Mouse (Mus musculus) c-Kit-positive CD71-negative TER-119-negative erythroid progenitor cells, embryonic 14.5 days (primary cell): ENCODE results near the gene Mrpl23.

Experiments used
- DNase-seq: peaks from one replicate; pipeline ENCODE4 v3.0.0-alpha.2; 2013; ENCODE audit warnings: low read depth

The Mrpl23 gene

DNA sequence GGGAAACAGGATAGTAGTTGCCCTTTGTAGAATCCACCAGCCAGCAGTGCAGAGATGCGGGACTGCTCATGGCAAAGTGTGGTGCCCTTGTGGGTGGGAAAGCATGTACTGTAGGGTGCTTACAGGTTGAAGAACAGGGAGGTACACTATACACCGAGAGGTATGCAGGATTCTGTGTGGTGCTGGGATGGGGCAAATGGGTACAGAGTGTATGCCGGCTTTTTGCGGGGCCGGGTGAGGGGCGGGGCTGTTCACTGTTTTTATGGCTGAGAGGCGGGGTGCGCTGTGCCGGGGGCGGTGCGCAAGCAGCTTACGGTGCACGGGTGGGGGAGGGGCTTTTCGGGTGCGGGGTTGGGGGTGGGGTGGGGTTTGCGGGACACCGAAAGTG, at the start of gene Mrpl23:
Gene Mrpl23, plus strand, starts transcription at position 16 of the 388 bp plus-strand sequence.
- no peak for DNase-seq

DNA sequence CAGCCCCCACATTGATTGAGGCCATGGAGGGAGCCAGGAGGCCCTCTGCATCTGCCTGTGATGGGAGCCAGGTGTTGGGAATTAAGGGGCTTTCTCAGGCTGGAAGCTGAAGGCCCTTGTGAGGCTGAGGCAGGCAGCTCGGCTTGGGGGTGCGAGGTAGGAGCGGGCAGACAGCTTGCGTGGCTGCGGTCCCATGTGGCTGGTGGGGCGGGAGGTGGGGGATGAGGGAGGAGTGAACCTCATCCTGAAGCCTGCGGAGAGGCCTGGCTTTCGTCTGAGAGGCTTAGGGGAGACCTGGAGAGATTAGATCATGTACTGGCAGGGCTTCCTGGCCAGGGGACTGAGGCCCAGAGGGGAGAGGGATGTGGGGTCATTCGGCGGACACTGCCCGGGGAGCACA, 49.4 kb upstream of the Mrpl23 start:
- no peak for DNase-seq

DNA sequence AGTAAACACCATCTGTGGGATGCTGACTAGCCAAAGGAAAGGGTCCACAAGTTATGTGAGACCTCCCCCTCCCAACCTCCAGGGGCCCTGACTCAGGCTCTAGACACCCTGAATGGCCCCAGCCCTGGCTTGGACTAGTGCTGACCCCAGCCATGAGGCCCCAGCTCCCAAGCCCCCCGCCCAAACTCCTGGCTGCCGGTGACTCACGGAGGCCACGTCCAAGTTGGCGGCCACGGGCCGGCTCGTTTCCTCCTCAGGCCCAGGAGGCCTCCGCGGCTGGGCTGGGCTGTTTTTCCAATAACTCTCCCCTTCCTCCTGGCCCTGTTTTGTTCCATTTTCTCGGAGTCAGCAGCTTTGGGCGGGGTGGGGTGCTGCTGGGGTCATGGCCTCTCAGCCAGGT, 47.7 kb upstream of the Mrpl23 start:
- DNase-seq: no peak

DNA sequence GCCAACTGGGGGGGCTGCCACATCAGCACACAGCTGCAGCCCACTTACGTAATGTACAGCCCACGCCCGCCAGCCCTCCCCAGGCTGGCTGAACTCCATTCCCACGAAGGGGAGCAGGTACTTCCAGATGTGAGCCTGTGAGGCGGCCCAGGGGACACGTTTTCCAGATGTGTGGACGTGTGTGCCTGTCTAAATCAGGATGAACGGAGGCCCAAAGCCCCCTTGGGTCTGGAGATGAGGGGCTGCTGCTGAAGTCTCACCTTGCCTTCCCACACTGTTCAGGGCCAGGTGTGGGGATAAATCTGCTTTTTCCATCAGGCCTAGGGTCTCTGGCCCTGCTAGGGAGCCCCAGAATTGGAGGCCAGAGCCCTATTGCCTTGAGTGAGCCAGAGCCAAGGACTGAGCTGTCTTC, 45.7 kb upstream of the Mrpl23 start:
- DNase-seq: no peak

GRCm38 (mm10) chr7:142487341-142487859, 45.1 kb upstream of the Mrpl23 start:
- DNase-seq: no peak

- no peak for DNase-seq
Observed at GRCm38 (mm10) chr7:142488053-142488452, 44.4 kb upstream of the Mrpl23 start.

DNA sequence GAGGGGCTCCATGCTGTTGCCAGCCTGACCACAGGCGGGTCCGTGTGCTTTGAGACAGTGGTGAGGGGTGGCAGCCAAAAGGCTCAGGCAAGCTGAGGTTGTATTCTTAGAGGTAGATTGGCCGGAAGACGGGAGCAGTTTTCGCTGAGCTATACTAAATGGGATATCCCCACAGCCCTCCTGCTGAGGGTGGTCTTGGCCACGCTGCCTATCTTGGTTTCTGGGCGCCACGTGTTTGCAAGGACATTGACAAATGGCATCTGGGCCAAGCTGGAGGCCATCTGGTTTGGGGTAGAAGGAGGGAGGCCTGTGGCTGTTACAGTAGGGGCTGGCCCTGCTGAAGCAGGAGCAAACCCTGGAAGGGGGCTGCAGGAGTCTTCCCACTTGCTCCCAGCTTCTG, 39.0 kb upstream of the Mrpl23 start:
- no peak for DNase-seq

- DNase-seq: no peak
Observed at GRCm38 (mm10) chr7:142496158-142496557, 36.3 kb upstream of the Mrpl23 start.

GRCm38 (mm10) chr7:142496800-142497199, 35.7 kb upstream of the Mrpl23 start:
- no peak for DNase-seq

DNA sequence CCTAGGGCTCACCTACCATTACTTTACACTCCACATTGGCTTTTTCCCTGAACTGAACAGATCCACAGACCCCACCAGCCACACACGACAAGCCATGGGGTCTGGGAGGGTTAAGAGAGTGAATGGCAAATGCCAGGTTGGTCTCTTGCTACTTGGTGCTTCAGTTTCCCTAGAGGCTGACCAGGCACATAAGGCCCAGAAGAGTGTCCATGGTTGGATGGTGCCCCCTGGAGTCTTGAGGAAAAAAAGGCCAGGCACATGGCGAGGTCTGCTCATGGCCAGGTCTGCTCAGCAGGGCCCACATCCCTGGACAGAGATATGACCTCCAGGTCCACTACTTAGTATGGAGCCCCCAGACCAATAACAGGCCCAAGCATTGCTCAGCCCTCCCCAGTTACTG, 34.7 kb upstream of the Mrpl23 start:
- no peak for DNase-seq

DNA sequence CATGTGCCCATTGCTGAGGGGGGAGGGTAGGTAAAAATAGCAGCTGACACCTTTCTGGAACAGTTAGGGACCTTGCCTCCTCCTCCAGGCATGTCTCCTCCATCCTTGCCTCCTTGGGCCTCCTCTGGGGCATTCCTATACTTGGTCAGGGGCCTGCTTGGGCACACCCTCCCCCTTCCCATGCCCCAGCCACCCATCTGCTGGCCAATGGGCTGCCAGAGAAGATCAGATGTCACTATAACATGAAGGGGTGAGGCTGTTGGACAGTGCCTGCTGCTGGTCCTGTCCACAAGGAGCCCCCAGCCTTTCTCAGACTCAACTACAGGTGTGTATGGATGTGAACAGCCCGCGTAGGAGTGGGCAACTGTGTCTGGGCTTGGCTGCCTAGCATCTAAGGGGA, 33.9 kb upstream of the Mrpl23 start, which contains the start of gene Tnnt3:
Gene Tnnt3, plus strand, starts transcription at position 262 of the 400 bp plus-strand sequence.
- DNase-seq: no peak

GRCm38 (mm10) chr7:142499010-142499721, 33.3 kb upstream of the Mrpl23 start:
- DNase-seq: no peak

- DNase-seq: no peak
Observed at GRCm38 (mm10) chr7:142500032-142500431, 32.5 kb upstream of the Mrpl23 start.

DNA sequence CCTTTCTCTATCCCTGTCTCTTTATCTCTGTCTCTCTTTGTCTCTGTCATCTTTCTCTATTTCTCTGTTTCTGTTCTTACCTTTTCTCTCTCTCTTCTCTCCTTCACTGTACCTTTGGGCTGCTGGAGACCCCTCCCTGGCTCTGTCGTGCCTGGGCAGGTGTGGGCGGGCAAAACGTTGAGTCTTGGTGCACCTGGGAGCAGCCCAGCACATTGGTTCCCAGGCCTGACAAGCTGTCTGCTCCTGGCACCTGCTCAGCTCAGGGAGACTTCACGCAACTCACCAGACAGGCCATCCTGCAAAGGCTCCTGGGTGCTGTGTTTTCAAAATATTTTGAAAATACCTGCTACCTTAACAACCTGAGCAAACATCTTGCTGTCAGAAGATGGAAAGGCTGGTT, 29.3 kb upstream of the Mrpl23 start:
- no peak for DNase-seq

GRCm38 (mm10) chr7:142505942-142506341, 26.5 kb upstream of the Mrpl23 start:
- no peak for DNase-seq

DNA sequence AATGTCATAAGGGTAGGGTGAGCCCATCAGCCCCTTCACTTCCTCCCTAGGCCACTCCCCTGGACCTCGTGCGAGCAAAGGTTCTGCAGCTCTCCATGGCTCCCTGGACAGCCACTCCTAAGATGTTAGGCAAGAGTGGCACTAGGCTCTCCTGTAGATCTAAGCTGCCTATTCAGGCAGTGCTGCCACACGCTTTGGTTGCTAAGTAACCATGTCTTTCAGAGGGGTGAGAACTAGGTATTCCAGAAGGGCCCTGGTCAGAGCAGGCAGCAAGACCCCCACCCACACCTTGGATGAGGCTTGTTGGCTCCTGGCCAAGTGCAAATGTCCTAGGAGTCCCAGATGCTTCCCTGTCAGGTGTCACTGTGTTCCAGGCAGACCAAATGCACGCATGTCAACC, 26.0 kb upstream of the Mrpl23 start:
- DNase-seq: no peak

DNA sequence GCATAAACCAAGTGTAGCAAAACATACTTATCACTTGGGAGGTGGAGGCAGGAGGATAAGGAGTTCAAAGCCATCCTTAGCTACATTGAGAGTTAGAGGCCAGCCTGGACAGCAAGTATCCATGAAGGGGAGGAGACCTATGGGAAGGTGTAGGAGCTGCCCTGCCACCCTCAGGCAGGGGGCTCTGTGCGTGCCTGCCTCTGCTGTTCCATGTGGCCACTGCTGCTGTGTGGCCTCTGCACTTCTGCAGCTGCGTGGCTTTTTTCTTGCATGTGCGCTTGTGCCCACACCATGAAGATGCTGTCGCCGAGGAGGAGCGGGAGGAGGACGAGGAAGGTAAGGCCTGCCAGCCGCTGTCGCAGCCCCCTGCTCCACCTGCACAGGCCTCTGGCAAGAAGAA, 25.0 kb upstream of the Mrpl23 start:
- no peak for DNase-seq

DNA sequence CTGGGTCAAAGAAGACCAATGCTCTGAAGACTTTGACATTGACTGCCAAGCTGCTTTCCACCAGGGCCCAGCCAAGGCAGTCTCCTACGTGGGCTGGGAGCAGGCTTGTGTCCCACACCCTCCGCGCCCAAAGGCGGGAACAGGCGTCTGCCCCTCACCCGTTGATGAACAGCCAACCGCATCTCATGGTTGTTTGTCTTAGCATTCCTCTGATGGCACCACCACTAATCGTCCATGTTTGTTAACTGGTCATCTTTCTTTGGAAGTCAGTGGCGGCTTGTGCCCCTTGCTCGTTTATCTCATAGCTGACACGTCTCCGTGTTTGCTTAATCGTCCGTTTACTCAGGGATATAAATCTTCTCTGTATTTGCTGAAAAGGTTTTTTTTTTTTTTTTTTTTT, 23.0 kb upstream of the Mrpl23 start:
- DNase-seq: no peak

DNA sequence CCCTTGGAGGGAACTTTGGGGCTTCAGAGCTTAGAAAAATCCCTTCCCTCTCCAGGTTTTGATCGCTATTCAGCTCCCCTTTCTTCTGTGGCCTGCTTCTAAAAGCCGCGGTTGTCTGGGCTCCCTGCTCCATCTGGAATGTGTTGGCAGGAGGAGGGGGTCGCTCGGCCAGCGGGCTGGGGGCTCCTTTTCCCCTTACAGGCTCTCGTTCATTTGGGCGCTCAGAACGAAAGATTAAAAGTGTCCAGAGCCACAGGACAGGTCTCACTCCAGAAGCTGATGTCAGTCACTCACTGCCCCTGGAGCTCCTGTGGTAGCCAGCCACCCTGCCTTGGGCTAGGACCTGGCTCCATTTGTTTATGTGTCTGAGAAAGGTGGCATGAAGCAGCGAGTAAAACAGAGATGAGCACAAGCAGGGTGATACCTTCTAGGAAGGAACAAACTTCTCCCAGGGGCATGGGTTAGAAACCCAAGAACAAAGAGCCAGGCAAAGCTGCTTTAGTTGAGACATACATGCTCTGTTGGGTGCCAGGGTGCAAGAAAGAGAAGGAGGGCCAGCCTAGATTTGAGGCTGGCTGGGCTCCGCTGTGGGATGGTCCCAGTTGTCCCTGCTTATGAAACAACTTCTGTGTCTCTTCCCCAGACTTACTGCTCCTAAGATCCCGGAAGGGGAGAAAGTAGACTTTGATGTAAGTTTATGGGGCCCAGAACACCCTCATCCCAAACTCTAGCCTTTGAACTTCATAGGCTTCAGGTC, 22.3 kb upstream of the Mrpl23 start:
- DNase-seq: no peak

- no peak for DNase-seq
Observed at GRCm38 (mm10) chr7:142514048-142514447, 18.4 kb upstream of the Mrpl23 start.

DNA sequence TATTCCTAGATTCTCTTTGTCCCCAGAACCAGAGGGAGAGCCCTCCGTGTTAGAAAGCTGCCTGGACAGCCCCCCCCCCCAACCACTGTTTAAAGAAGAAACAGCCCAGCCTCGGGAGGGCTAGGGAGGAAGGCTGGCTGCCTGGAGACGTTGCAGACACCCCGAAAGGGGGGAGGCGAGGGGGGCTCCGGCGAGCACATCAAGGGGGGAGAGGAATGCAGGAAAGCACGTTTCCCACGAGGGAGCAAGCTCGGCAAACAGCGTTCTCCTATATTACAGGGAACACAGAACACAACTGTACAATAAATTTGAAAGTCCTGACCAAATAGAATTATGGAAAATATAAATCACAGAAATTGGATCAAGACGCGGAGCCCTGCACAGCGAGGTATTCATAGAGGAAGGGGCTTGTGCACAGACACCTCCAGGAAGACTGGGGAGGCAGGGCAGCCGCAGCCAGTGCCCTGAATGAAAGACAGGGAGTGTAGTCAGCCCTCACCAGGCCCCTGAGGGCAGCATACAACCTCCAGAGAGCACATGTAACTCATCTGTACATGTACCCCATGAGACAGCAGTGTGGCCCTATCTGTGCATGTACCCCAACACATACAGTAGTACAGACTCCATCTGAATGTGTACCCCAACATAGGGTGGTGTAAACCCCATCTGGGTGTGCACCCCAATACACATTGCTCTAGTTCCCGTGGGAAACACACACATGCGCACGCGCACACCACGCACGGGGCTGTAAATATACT, 16.1 kb upstream of the Mrpl23 start:
- no peak for DNase-seq

- DNase-seq: no peak
Observed at GRCm38 (mm10) chr7:142517531-142517930, 15.0 kb upstream of the Mrpl23 start.

DNA sequence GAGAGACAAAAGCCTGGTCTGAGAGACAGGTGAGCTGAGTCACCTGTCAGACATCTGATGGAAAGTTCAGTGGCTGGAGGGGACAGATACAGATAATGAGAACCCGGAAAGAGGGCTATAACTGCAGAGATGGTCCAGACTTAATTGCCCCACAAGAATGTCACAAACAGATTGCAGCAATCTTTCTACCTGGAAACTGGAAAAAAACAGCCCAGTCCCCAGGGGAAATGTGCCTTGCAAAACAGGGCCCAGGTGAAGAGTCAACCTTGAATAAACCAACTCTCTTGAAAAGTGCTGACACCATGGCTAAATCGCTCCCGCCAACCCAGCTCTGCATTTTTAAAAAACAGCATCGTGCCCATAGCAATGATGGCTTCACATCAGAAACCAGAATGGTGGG, 12.2 kb upstream of the Mrpl23 start:
- DNase-seq: no peak
